Mouse (Mus musculus) MEL (cell line): ENCODE results near the gene P3h2. TPM values are rescaled to one million over a fixed set of nuclear protein-coding genes. Genes with fewer than 3 reads are reported as not detected.

Experiments used
- DNase-seq: peaks from one replicate; pipeline ENCODE4 v3.0.0; 2011; ENCODE audit warnings: low read depth, low spot score
- H3K27ac ChIP-seq: 2 replicates; pipeline ENCODE4 v1.5.1; 2012; ENCODE audit warnings: low read depth, mild to moderate bottlenecking, control low read depth, low read length, moderate library complexity; ENCODE audit not compliant: control insufficient read depth
- H3K27me3 ChIP-seq, 2 experiments: fragments of 150-350 bp in 1 of 2; sonication (generic) in 1 of 2; 2 replicates each; pipeline ENCODE4 v1.6.1; 2012; ENCODE audit warnings: low read length in 2 of 2, mild to moderate bottlenecking in 2 of 2, improper control_type of control experiment in 1 of 2, moderate library complexity in 1 of 2; ENCODE audit not compliant: insufficient read depth in 2 of 2, control insufficient read depth in 1 of 2
- H3K36me3 ChIP-seq, 2 experiments: 2 replicates each; pipeline ENCODE4 v1.6.1; 2012 to 2014; ENCODE audit warnings: low read length in 2 of 2, improper control_type of control experiment in 1 of 2, inconsistent platforms in 1 of 2, mild to moderate bottlenecking in 1 of 2; ENCODE audit not compliant: insufficient read depth in 2 of 2, control insufficient read depth in 1 of 2
- H3K4me1 ChIP-seq, 2 experiments: fragments of 150-350 bp in 1 of 2; sonication (generic) in 1 of 2; 2 replicates each; pipeline ENCODE4 v1.6.1; 2012; ENCODE audit warnings: low read length in 2 of 2, improper control_type of control experiment in 1 of 2, mild to moderate bottlenecking in 1 of 2; ENCODE audit not compliant: insufficient read depth in 2 of 2, control insufficient read depth in 1 of 2
- H3K4me3 ChIP-seq, 2 experiments: fragments of 150-350 bp in 1 of 2; sonication (generic) in 1 of 2; 2 replicates each; pipeline ENCODE4 v1.5.1; 2012; ENCODE audit warnings: low read depth in 2 of 2, low read length in 2 of 2, mild to moderate bottlenecking in 2 of 2, moderate library complexity in 2 of 2, control low read depth in 1 of 2, improper control_type of control experiment in 1 of 2; ENCODE audit not compliant: control insufficient read depth in 1 of 2, insufficient read depth in 1 of 2
- H3K79me2 ChIP-seq: 2 replicates; pipeline ENCODE4 v1.6.1; 2012; ENCODE audit warnings: mild to moderate bottlenecking, low read length, moderate library complexity; ENCODE audit not compliant: control insufficient read depth, poor library complexity, insufficient read depth
- H3K9ac ChIP-seq: 2 replicates; pipeline ENCODE4 v1.6.1; 2012; ENCODE audit warnings: low read depth, mild to moderate bottlenecking, control low read depth, low read length, moderate library complexity; ENCODE audit not compliant: control insufficient read depth, poor library complexity, severe bottlenecking
- H3K9me3 ChIP-seq: fragments of 150-350 bp; sonication (generic); replicated peaks from 2 replicates; pipeline ENCODE4 v1.6.1; 2012; ENCODE audit warnings: mild to moderate bottlenecking, low read length, improper control_type of control experiment, moderate library complexity; ENCODE audit not compliant: insufficient read depth
- E2F4 ChIP-seq: IDR thresholded peaks from 2 replicates; pipeline ENCODE4 v1.6.1; 2011; ENCODE audit warnings: low read depth, low read length, improper control_type of control experiment, borderline replicate concordance
- ETS1 ChIP-seq: IDR thresholded peaks from 2 replicates; pipeline ENCODE4 v1.6.1; 2012; ENCODE audit warnings: low read depth, mild to moderate bottlenecking, inconsistent platforms, low read length, improper control_type of control experiment, moderate library complexity
- GABPA ChIP-seq: IDR thresholded peaks from 2 replicates; pipeline ENCODE4 v1.6.1; 2012; ENCODE audit warnings: low read depth, mild to moderate bottlenecking, inconsistent platforms, low read length, improper control_type of control experiment, moderate library complexity
- HCFC1 ChIP-seq: IDR thresholded peaks from 2 replicates; pipeline ENCODE4 v1.6.1; 2012; ENCODE audit warnings: low read depth, mild to moderate bottlenecking, inconsistent platforms, low read length, improper control_type of control experiment, moderate library complexity
- JUND ChIP-seq: IDR thresholded peaks from 2 replicates; pipeline ENCODE4 v1.6.1; 2011; ENCODE audit warnings: low read depth, mild to moderate bottlenecking, improper control_type of control experiment, low read length
- MAX ChIP-seq: IDR thresholded peaks from 2 replicates; pipeline ENCODE4 v1.6.1; 2011; ENCODE audit warnings: low read length, improper control_type of control experiment
- MAZ ChIP-seq: IDR thresholded peaks from 2 replicates; pipeline ENCODE4 v1.6.1; 2012; ENCODE audit warnings: low read depth, mild to moderate bottlenecking, inconsistent platforms, low read length, improper control_type of control experiment
- MEF2A ChIP-seq: IDR thresholded peaks from 2 replicates; pipeline ENCODE4 v1.6.1; 2014; ENCODE audit warnings: low read depth, mild to moderate bottlenecking, inconsistent platforms, low read length, improper control_type of control experiment; ENCODE audit not compliant: poor library complexity, insufficient replicate concordance, severe bottlenecking; ENCODE audit errors: extremely low read depth
- MXI1 ChIP-seq: IDR thresholded peaks from 2 replicates; pipeline ENCODE4 v1.6.1; 2011; ENCODE audit warnings: mild to moderate bottlenecking, low read depth, low read length, improper control_type of control experiment
- MYB ChIP-seq: IDR thresholded peaks from 2 replicates; pipeline ENCODE4 v1.6.1; 2011; ENCODE audit warnings: mild to moderate bottlenecking, low read depth, low read length, improper control_type of control experiment
- NRF1 ChIP-seq: IDR thresholded peaks from 2 replicates; pipeline ENCODE4 v1.6.1; 2014; ENCODE audit warnings: low read depth, mild to moderate bottlenecking, inconsistent platforms, low read length, improper control_type of control experiment, moderate library complexity; ENCODE audit not compliant: poor library complexity, insufficient read depth, severe bottlenecking
- POLR2AphosphoS5 ChIP-seq: IDR thresholded peaks from 2 replicates; pipeline ENCODE4 v1.6.1; 2012; ENCODE audit warnings: low read depth, borderline replicate concordance, mild to moderate bottlenecking, inconsistent platforms, low read length, moderate library complexity, mixed read lengths
- RCOR1 ChIP-seq: IDR thresholded peaks from 2 replicates; pipeline ENCODE4 v1.6.1; 2012; ENCODE audit warnings: low read depth, mild to moderate bottlenecking, inconsistent platforms, low read length, improper control_type of control experiment
- SMC3 ChIP-seq: IDR thresholded peaks from 2 replicates; pipeline ENCODE4 v1.6.1; 2011; ENCODE audit warnings: low read depth, low read length, improper control_type of control experiment
- TAL1 ChIP-seq: IDR thresholded peaks from 2 replicates; pipeline ENCODE4 v1.6.1; 2012; ENCODE audit warnings: mild to moderate bottlenecking, inconsistent platforms, low read length, moderate library complexity, mixed read lengths
- USF1 ChIP-seq: IDR thresholded peaks from 2 replicates; pipeline ENCODE4 v1.6.1; 2014; ENCODE audit warnings: low read depth, mild to moderate bottlenecking, inconsistent platforms, low read length, improper control_type of control experiment, moderate library complexity
- ZC3H11A ChIP-seq: IDR thresholded peaks from 2 replicates; pipeline ENCODE4 v1.6.1; 2012; ENCODE audit warnings: low read depth, mild to moderate bottlenecking, inconsistent platforms, low read length, improper control_type of control experiment
- polyA plus RNA-seq, 2 experiments: library from polyadenylated mRNA; stranded (reverse) in 1 of 2; unstranded in 1 of 2; fragments of >175 nt in 1 of 2; fragments of >200 nt in 1 of 2; gene quantifications; 2 replicates each; pipeline versions ENCODE4 v1.2.1 to v1.2.4; 2012; ENCODE audit warnings: low replicate concordance in 2 of 2, low read depth in 1 of 2; ENCODE audit not compliant: insufficient read length in 2 of 2, insufficient read depth in 1 of 2, missing spikeins in 1 of 2
- total RNA-seq: library from RNA; depleted of rRNA; stranded (reverse); fragments of 300-350 nt; gene quantifications from 2 replicates; pipeline ENCODE4 v1.2.3, GENCODE M21; 2012

The P3h2 gene
- total and polyA plus RNA-seq, 3 experiments, result not detected

DNA sequence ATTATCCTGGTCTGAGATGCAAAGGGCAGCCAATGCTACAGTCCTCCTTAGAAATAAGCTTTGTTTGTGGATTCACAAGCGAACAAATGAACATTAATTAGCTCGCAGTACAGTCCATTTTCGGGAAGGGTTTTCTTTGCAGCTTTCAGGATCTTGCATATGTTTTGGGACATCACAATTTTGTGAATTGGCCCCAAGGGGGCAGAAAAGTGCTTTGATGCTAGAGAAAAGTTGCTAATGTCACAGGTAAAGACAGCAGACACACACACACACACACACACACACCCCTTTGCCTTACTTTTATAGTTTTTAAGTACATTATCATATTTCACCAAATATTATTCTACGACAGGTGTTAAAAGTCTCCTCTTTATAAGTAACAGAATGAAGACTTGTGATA is 82.2 kb downstream of the P3h2 start:
- Histone ChIP-seq H3K79me2 (no peaks in the 10 kb centered on the region), H3K4me1 (no peaks in the 10 kb centered on the region), H3K27me3 (no peaks in the 10 kb centered on the region), H3K4me3 (no peak overlapping the region), H3K36me3 (no peaks in the 10 kb centered on the region)
- TF ChIP-seq GABPA (no peak), MXI1 (no peak)
- TF ChIP-seq, all 39 proteins: peak for 0
- Histone ChIP-seq H3K9ac (no peak overlapping the region), H3K9me3 (no peaks in the 10 kb centered on the region), H3K27ac (no peak overlapping the region)
- DNase-seq, result no peak

- H3K4me3 ChIP-seq, result no peak overlapping the region
- TF ChIP-seq NRF1 (no peak), SMC3 (peak; percentile 12; the same call in 1 of the 2 replicates)
- no peaks in the 10 kb centered on the region for H3K4me1 ChIP-seq
- H3K79me2 ChIP-seq, result no peaks in the 10 kb centered on the region
- H3K36me3 ChIP-seq, result no peaks in the 10 kb centered on the region
- H3K27ac ChIP-seq, result no peak overlapping the region
- DNase-seq, result no peak
- H3K27me3 ChIP-seq, result no peaks in the 10 kb centered on the region
- no peaks in the 10 kb centered on the region for H3K9me3 ChIP-seq
- no peak overlapping the region for H3K9ac ChIP-seq
These were observed 83.8 kb downstream of the P3h2 start for GRCm38 (mm10) chr16:26021759-26022158.

DNA sequence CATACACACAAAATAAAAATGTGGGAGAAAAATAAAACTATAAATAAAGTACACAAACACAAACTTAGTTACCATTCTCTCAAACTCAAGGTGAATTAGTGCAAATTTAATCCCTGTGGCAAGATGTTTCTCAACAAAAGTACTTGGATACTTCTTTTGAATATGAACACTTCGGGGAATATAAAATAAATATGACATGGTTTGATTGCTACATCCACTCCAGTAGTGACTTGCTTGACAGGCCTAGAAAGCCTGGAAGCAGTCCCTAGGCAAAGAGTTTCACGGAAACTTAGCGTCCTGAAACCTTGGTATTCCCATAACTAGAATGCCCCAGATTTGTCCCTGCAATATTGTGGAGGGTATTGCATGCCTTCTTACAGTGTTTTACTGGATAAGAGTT is 99.8 kb downstream of the P3h2 start:
- no peak overlapping the region for H3K9ac ChIP-seq
- H3K27ac ChIP-seq, result no peak overlapping the region
- H3K4me3 ChIP-seq, result no peak overlapping the region
- no peaks in the 10 kb centered on the region for H3K4me1 ChIP-seq
- no peaks in the 10 kb centered on the region for H3K36me3 ChIP-seq
- no peaks in the 10 kb centered on the region for H3K79me2 ChIP-seq
- H3K9me3 ChIP-seq, result no peaks in the 10 kb centered on the region
- DNase-seq, result no peak
- H3K27me3 ChIP-seq, result no peaks in the 10 kb centered on the region
- no peak for TF ChIP-seq MXI1
- no peak for TF ChIP-seq RCOR1
- no peak for TF ChIP-seq POLR2AphosphoS5
- no peak for TF ChIP-seq MEF2A
- no peak for TF ChIP-seq JUND
- no peak for TF ChIP-seq MYB
- no peak for TF ChIP-seq TAL1
- TF ChIP-seq E2F4, result no peak
- no peak for TF ChIP-seq ETS1
- no peak for TF ChIP-seq GABPA
- TF ChIP-seq ZC3H11A, result no peak
- no peak for TF ChIP-seq MAX
- no peak for TF ChIP-seq MAZ
- TF ChIP-seq NRF1, result no peak
- no peak for TF ChIP-seq USF1
- no peak for TF ChIP-seq HCFC1
